Mouse (Mus musculus): ENCODE measurements at regions not wholly inside any gene's neighbourhood (a gene's known extent, or its start where the extent isn't known, plus 50 kb on each side); places are given as distances from the start of the nearest gene placed in this dataset.
"Not testable (repeated sequence)": the region's sequence is repeated elsewhere in the genome, so short reads cannot be mapped to it uniquely, and the experiment has no call there.

DNA sequence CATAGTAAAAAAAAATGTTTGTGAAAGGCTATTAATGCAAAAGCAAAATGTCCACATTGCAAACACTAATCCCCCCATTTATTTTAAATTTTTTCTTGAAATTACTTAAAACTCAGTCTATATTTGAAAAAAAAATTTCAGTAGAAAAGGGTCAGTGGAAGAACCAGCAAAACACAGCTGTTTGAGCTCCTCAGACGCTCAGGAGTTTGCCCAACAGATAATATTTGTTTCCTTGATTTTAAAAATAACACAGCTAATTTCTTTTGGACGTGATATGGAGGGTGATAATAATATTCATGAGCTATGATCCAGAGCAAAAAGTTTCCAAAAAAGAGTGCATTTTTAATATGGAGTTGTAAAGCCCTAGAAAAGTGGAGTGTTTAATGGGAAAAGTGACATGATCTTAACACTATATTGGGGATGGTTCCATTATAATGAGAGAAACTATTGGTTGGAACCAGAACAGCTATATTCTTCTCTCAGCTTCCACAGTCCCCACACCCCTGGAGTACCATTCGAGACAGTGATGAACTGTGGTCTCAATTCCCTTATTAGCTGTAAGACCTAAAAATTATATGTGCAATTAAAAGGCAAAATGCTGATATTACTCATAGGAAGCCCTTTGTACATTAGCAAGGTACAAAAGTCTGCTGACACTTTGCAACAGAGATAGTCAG lies 209.0 kb upstream of the Rnf219 start:
- peak; percentile 60; the same call in 1 of the 2 replicates for ATAC-seq (ENCODE audit: low read depth)
- H3K27ac ChIP-seq (ENCODE audit: low read length): no peak overlapping the region
- WGBS: 50% methylated on average over 3 of the region's 3 CpGs

DNA sequence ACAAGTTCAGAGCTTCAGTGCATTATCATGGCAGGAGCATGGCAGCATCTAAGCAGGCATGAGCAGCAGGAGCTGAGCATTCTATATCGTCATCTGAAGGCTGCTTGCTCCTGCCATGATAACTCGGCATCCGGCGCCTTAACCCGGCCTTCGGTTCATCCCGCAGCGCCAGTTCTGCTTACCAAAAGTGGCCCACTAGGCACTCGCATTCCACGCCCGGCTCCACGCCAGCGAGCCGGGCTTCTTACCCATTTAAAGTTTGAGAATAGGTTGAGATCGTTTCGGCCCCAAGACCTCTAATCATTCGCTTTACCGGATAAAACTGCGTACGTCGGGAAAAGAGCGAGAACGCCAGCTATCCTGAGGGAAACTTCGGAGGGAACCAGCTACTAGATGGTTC lies 193.2 kb upstream of the Rnf219 start:
- H3K4me2 ChIP-seq (ENCODE audit: low read depth, low read length); H3K36me3 ChIP-seq (ENCODE audit: control insufficient read depth, insufficient read depth, low read length); ATAC-seq (ENCODE audit: low read depth); H3K27ac ChIP-seq (ENCODE audit: low read length); H3K27me3 ChIP-seq (ENCODE audit: control insufficient read depth, insufficient read depth, low read depth, low read length); H3K9ac ChIP-seq (ENCODE audit: low read length); H3K4me1 ChIP-seq (replicated peaks; ENCODE audit: control insufficient read depth, insufficient read depth, low read length); H3K4me3 ChIP-seq (ENCODE audit: low read length); H3K9me3 ChIP-seq (ENCODE audit: control insufficient read depth, low read length): not testable (repeated sequence)
- 92% methylated on average over 22 of the region's 24 CpGs for WGBS

More for the DNA sequence above, 209.0 kb upstream of the Rnf219 start:
- Histone ChIP-seq H3K4me2 (ENCODE audit: low read depth, low read length) (no peak overlapping the region), H3K36me3 (ENCODE audit: control insufficient read depth, insufficient read depth, low read length) (no peaks in the 10 kb centered on the region), H3K9me3 (ENCODE audit: control insufficient read depth, low read length) (no peaks in the 10 kb centered on the region), H3K9ac (ENCODE audit: low read length) (no peak overlapping the region), H3K27me3 (ENCODE audit: control insufficient read depth, insufficient read depth, low read depth, low read length) (no peaks in the 10 kb centered on the region), H3K4me3 (ENCODE audit: low read length) (no peak overlapping the region), H3K4me1 (replicated peaks; ENCODE audit: control insufficient read depth, insufficient read depth, low read length) (no peaks in the 10 kb centered on the region)

GRCm38 (mm10) chr14:104702283-104702893 lies 179.9 kb upstream of the Rnf219 start:
- no peak overlapping the region for H3K4me2 ChIP-seq (ENCODE audit: low read depth, low read length)
- no peak for ATAC-seq (ENCODE audit: low read depth)

DNA sequence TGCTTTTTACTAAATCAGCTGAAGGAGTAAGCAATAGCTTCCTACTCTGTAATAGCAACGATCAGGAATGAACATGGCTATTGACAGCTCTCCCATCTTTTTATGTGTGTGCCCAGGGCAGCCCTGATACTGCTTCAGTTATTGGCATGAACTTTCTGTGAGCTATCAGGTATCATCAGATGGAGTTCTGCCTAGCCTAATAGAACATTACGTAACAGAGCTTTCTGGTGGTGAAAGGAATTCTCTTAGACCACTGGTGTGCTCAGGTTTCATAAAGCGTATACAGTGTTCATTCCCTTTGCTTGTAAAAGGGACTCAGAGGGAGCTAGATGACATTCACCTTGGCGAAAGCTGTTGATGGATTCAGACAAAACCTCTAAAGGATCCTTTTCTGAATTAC lies 176.5 kb upstream of the Rnf219 start:
- Histone ChIP-seq H3K4me3 (ENCODE audit: low read length) (no peak overlapping the region), H3K36me3 (ENCODE audit: control insufficient read depth, insufficient read depth, low read length) (no peaks in the 10 kb centered on the region), H3K27me3 (ENCODE audit: control insufficient read depth, insufficient read depth, low read depth, low read length) (no peaks in the 10 kb centered on the region), H3K9ac (ENCODE audit: low read length) (no peak overlapping the region), H3K4me2 (ENCODE audit: low read depth, low read length) (no peak overlapping the region), H3K4me1 (replicated peaks; ENCODE audit: control insufficient read depth, insufficient read depth, low read length) (no peaks in the 10 kb centered on the region), H3K9me3 (ENCODE audit: control insufficient read depth, low read length) (no peaks in the 10 kb centered on the region), H3K27ac (ENCODE audit: low read length) (no peak overlapping the region)
- no peak for ATAC-seq (ENCODE audit: low read depth)
- 81% methylated on average over 4 of the region's 4 CpGs for WGBS

More at GRCm38 (mm10) chr14:104702283-104702893, 179.9 kb upstream of the Rnf219 start:
- WGBS: 82% methylated on average over 8 of the region's 8 CpGs
- Histone ChIP-seq H3K4me1 (replicated peaks; ENCODE audit: control insufficient read depth, insufficient read depth, low read length) (no peaks in the 10 kb centered on the region), H3K27ac (ENCODE audit: low read length) (no peak overlapping the region), H3K9ac (ENCODE audit: low read length) (no peak overlapping the region), H3K27me3 (ENCODE audit: control insufficient read depth, insufficient read depth, low read depth, low read length) (no peaks in the 10 kb centered on the region), H3K4me3 (ENCODE audit: low read length) (no peak overlapping the region), H3K36me3 (ENCODE audit: control insufficient read depth, insufficient read depth, low read length) (no peaks in the 10 kb centered on the region), H3K9me3 (ENCODE audit: control insufficient read depth, low read length) (no peaks in the 10 kb centered on the region)

- 67% methylated on average over 4 of the region's 4 CpGs for WGBS
- no peaks in the 10 kb centered on the region for H3K36me3 ChIP-seq (ENCODE audit: control insufficient read depth, insufficient read depth, low read length)
- H3K9me3 ChIP-seq (ENCODE audit: control insufficient read depth, low read length): no peaks in the 10 kb centered on the region
- H3K4me1 ChIP-seq (replicated peaks; ENCODE audit: control insufficient read depth, insufficient read depth, low read length): no peaks in the 10 kb centered on the region
- H3K4me2 ChIP-seq (ENCODE audit: low read depth, low read length): no peak overlapping the region
- no peak overlapping the region for H3K27ac ChIP-seq (ENCODE audit: low read length)
- ATAC-seq (ENCODE audit: low read depth): no peak
- H3K9ac ChIP-seq (ENCODE audit: low read length): no peak overlapping the region
- H3K4me3 ChIP-seq (ENCODE audit: low read length): no peak overlapping the region
- no peaks in the 10 kb centered on the region for H3K27me3 ChIP-seq (ENCODE audit: control insufficient read depth, insufficient read depth, low read depth, low read length)
Measured at GRCm38 (mm10) chr14:104695101-104695500, 172.7 kb upstream of the Rnf219 start.

- no peak overlapping the region for H3K4me3 ChIP-seq (ENCODE audit: low read length)
- H3K27me3 ChIP-seq (ENCODE audit: control insufficient read depth, insufficient read depth, low read depth, low read length): no peaks in the 10 kb centered on the region
- no peak overlapping the region for H3K4me2 ChIP-seq (ENCODE audit: low read depth, low read length)
- WGBS: 75% methylated on average over 14 of the region's 14 CpGs
- H3K9ac ChIP-seq (ENCODE audit: low read length): no peak overlapping the region
- no peak overlapping the region for H3K27ac ChIP-seq (ENCODE audit: low read length)
- no peaks in the 10 kb centered on the region for H3K36me3 ChIP-seq (ENCODE audit: control insufficient read depth, insufficient read depth, low read length)
- H3K9me3 ChIP-seq (ENCODE audit: control insufficient read depth, low read length): no peaks in the 10 kb centered on the region
- H3K4me1 ChIP-seq (replicated peaks; ENCODE audit: control insufficient read depth, insufficient read depth, low read length): no peaks in the 10 kb centered on the region
- ATAC-seq (ENCODE audit: low read depth): no peak
Measured at GRCm38 (mm10) chr14:104694174-104694803, 171.8 kb upstream of the Rnf219 start.

GRCm38 (mm10) chr14:104692616-104693015 lies 170.2 kb upstream of the Rnf219 start:
- ATAC-seq (ENCODE audit: low read depth): no peak

GRCm38 (mm10) chr14:104688440-104688839 lies 166.0 kb upstream of the Rnf219 start:
- H3K9me3 ChIP-seq (ENCODE audit: control insufficient read depth, low read length): no peaks in the 10 kb centered on the region
- no peak overlapping the region for H3K4me2 ChIP-seq (ENCODE audit: low read depth, low read length)
- no peak overlapping the region for H3K4me3 ChIP-seq (ENCODE audit: low read length)
- WGBS: 79% methylated on average over 3 of the region's 3 CpGs
- H3K9ac ChIP-seq (ENCODE audit: low read length): no peak overlapping the region
- no peaks in the 10 kb centered on the region for H3K36me3 ChIP-seq (ENCODE audit: control insufficient read depth, insufficient read depth, low read length)
- no peaks in the 10 kb centered on the region for H3K4me1 ChIP-seq (replicated peaks; ENCODE audit: control insufficient read depth, insufficient read depth, low read length)
- no peak overlapping the region for H3K27ac ChIP-seq (ENCODE audit: low read length)
- H3K27me3 ChIP-seq (ENCODE audit: control insufficient read depth, insufficient read depth, low read depth, low read length): no peaks in the 10 kb centered on the region
- no peak for ATAC-seq (ENCODE audit: low read depth)

More at GRCm38 (mm10) chr14:104692616-104693015, 170.2 kb upstream of the Rnf219 start:
- Histone ChIP-seq H3K27me3 (ENCODE audit: control insufficient read depth, insufficient read depth, low read depth, low read length) (no peaks in the 10 kb centered on the region), H3K9ac (ENCODE audit: low read length) (no peak overlapping the region), H3K4me3 (ENCODE audit: low read length) (no peak overlapping the region), H3K9me3 (ENCODE audit: control insufficient read depth, low read length) (no peaks in the 10 kb centered on the region), H3K4me2 (ENCODE audit: low read depth, low read length) (no peak overlapping the region), H3K36me3 (ENCODE audit: control insufficient read depth, insufficient read depth, low read length) (no peaks in the 10 kb centered on the region), H3K4me1 (replicated peaks; ENCODE audit: control insufficient read depth, insufficient read depth, low read length) (no peaks in the 10 kb centered on the region), H3K27ac (ENCODE audit: low read length) (no peak overlapping the region)
- 89% methylated on average over 5 of the region's 5 CpGs for WGBS

DNA sequence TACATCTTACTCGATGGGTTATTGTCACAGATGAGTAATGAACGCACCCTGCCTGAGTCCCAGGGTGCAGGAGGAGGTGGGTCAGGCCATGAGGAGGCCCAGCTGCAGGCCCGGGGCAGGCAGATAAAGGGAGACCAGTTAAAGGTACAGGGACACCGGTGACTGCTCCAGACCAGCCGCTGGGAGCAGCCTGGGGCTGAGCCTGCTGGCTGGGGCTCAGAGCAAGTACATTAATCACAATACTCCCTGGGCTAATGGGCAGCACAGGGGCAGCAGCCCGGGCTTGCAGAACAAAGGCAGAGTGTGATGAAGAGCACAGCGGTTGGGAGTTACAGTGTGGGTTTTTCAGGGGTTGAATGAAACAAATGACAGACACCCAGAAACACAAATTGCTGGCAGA lies 154.4 kb upstream of the Rnf219 start:
- Histone ChIP-seq H3K4me3 (ENCODE audit: low read length) (no peak overlapping the region), H3K9me3 (ENCODE audit: control insufficient read depth, low read length) (no peaks in the 10 kb centered on the region), H3K27ac (ENCODE audit: low read length) (no peak overlapping the region), H3K36me3 (ENCODE audit: control insufficient read depth, insufficient read depth, low read length) (no peaks in the 10 kb centered on the region), H3K27me3 (ENCODE audit: control insufficient read depth, insufficient read depth, low read depth, low read length) (no peaks in the 10 kb centered on the region), H3K4me1 (replicated peaks; ENCODE audit: control insufficient read depth, insufficient read depth, low read length) (no peaks in the 10 kb centered on the region), H3K9ac (ENCODE audit: low read length) (no peak overlapping the region), H3K4me2 (ENCODE audit: low read depth, low read length) (no peak overlapping the region)
- ATAC-seq (ENCODE audit: low read depth): no peak
- WGBS: 13% methylated on average over 7 of the region's 7 CpGs
